Mouse (Mus musculus) MEL (cell line): ENCODE data around the gene Zfp282.
A peak's percentile ranks its signal among the peaks of the same experiment; 100 is the strongest.

Experiments
- BHLHE40 ChIP-seq: IDR thresholded peaks from 2 replicates; pipeline ENCODE4 v1.6.1; 2012; ENCODE audit warnings: low read depth, mild to moderate bottlenecking, inconsistent platforms, low read length, improper control_type of control experiment, borderline replicate concordance
- CHD2 ChIP-seq: IDR thresholded peaks from 2 replicates; pipeline ENCODE4 v1.6.1; 2011; ENCODE audit warnings: low read length, improper control_type of control experiment
- CTCF ChIP-seq, 3 experiments: IDR thresholded peaks in 2 of 3; conservative IDR thresholded peaks in 1 of 3; 2 replicates each; pipeline ENCODE4 v1.5.1; 2011 to 2012; ENCODE audit warnings: low read length in 3 of 3, low read depth in 2 of 3, mild to moderate bottlenecking in 2 of 3, improper control_type of control experiment in 1 of 3, inconsistent platforms in 1 of 3, mixed read lengths in 1 of 3, moderate library complexity in 1 of 3; ENCODE audit not compliant: control insufficient read depth in 1 of 3, insufficient read depth in 1 of 3, poor library complexity in 1 of 3, severe bottlenecking in 1 of 3
- E2F4 ChIP-seq: IDR thresholded peaks from 2 replicates; pipeline ENCODE4 v1.6.1; 2011; ENCODE audit warnings: low read depth, low read length, improper control_type of control experiment, borderline replicate concordance
- EP300 ChIP-seq, 2 experiments: IDR thresholded peaks; 2 replicates each; pipeline ENCODE4 v1.6.1; 2011; ENCODE audit warnings: improper control_type of control experiment in 2 of 2, low read length in 2 of 2, low read depth in 1 of 2, mild to moderate bottlenecking in 1 of 2
- GABPA ChIP-seq: IDR thresholded peaks from 2 replicates; pipeline ENCODE4 v1.6.1; 2012; ENCODE audit warnings: low read depth, mild to moderate bottlenecking, inconsistent platforms, low read length, improper control_type of control experiment, moderate library complexity
- GATA1 ChIP-seq: IDR thresholded peaks from 2 replicates; pipeline ENCODE4 v1.6.1; 2011; ENCODE audit warnings: low read depth, low read length, improper control_type of control experiment
- JUND ChIP-seq: IDR thresholded peaks from 2 replicates; pipeline ENCODE4 v1.6.1; 2011; ENCODE audit warnings: low read depth, mild to moderate bottlenecking, improper control_type of control experiment, low read length
- MAZ ChIP-seq: IDR thresholded peaks from 2 replicates; pipeline ENCODE4 v1.6.1; 2012; ENCODE audit warnings: low read depth, mild to moderate bottlenecking, inconsistent platforms, low read length, improper control_type of control experiment
- MEF2A ChIP-seq: IDR thresholded peaks from 2 replicates; pipeline ENCODE4 v1.6.1; 2014; ENCODE audit warnings: low read depth, mild to moderate bottlenecking, inconsistent platforms, low read length, improper control_type of control experiment; ENCODE audit not compliant: poor library complexity, insufficient replicate concordance, severe bottlenecking; ENCODE audit errors: extremely low read depth
- POLR2A ChIP-seq, 2 experiments: IDR thresholded peaks; 2 replicates each; pipeline ENCODE4 v1.6.1; 2011 to 2012; ENCODE audit warnings: low read length in 2 of 2, mild to moderate bottlenecking in 2 of 2, control low read depth in 1 of 2, improper control_type of control experiment in 1 of 2, low read depth in 1 of 2, moderate library complexity in 1 of 2; ENCODE audit not compliant: control insufficient read depth in 1 of 2, insufficient read depth in 1 of 2, poor library complexity in 1 of 2
- POLR2AphosphoS5 ChIP-seq: IDR thresholded peaks from 2 replicates; pipeline ENCODE4 v1.6.1; 2012; ENCODE audit warnings: low read depth, borderline replicate concordance, mild to moderate bottlenecking, inconsistent platforms, low read length, moderate library complexity, mixed read lengths
- SIN3A ChIP-seq: IDR thresholded peaks from 2 replicates; pipeline ENCODE4 v1.6.1; 2012; ENCODE audit warnings: low read length, improper control_type of control experiment, inconsistent platforms

GRCm38 (mm10) chr6:47830104-47831078, 46.6 kb upstream of the Zfp282 start, which contains the start of gene Zfp786:
- peak; percentile 45 to 67; a peak in 2 of 4 replicates for TF ChIP-seq POLR2A (IDR thresholded peaks at IDR 0.05; ENCODE audit: control insufficient read depth in 1 of 2, insufficient read depth in 1 of 2, low read depth in 1 of 2, low read length in 2 of 2, poor library complexity in 1 of 2)
- TF ChIP-seq GATA1 = no peak
- peak; percentile 31; the same call in 1 of the 2 replicates for TF ChIP-seq BHLHE40
- peak; percentile 77 to 98 (median 96) for TF ChIP-seq CTCF (IDR thresholded peaks at IDR 0.05 in 2 of 3, conservative IDR thresholded peaks at IDR 0.05 in 1 of 3; ENCODE audit: control insufficient read depth in 1 of 3, insufficient read depth in 1 of 3, low read depth in 2 of 3, low read length in 3 of 3, poor library complexity in 1 of 3, severe bottlenecking in 1 of 3)
- no peak for TF ChIP-seq E2F4
- no peak for TF ChIP-seq JUND
- TF ChIP-seq MEF2A = no peak
- no peak for TF ChIP-seq EP300 (IDR thresholded peaks at IDR 0.05; ENCODE audit: low read depth in 1 of 2, low read length in 2 of 2)
- TF ChIP-seq GABPA = no peak
- no peak for TF ChIP-seq POLR2AphosphoS5
- peak; percentile 86; the same call in 1 of the 2 replicates for TF ChIP-seq MAZ
- peak; percentile 61 for TF ChIP-seq SIN3A
- TF ChIP-seq CHD2 = no peak
